Mouse (Mus musculus) embryonic facial prominence, embryonic 15.5 days (tissue): ENCODE measurements around the gene Sdccag8. TPM values are rescaled to one million over a fixed set of nuclear protein-coding genes. Genes with fewer than 3 reads are reported as not detected.

Source experiments
- ATAC-seq: fragments of 200-750 bp; cut with Nextera tagmentation; 2 replicates; pipeline ENCODE4 v1.8.0; 2017; ENCODE audit warnings: low read depth, moderate TSS enrichment; ENCODE audit not compliant: insufficient number of reproducible peaks, low FRiP score, low TSS enrichment
- H3K27ac ChIP-seq: fragments of 300-500 bp; sonication (generic); replicated peaks from 2 replicates; pipeline ENCODE4 v1.5.1; 2015; ENCODE audit warnings: mild to moderate bottlenecking, inconsistent platforms
- H3K27me3 ChIP-seq: fragments of 300-500 bp; sonication (generic); 2 replicates; pipeline ENCODE4 v1.6.1; 2015; ENCODE audit warnings: inconsistent platforms
- H3K36me3 ChIP-seq: fragments of 300-500 bp; sonication (generic); 2 replicates; pipeline ENCODE4 v1.6.1; 2015; ENCODE audit warnings: mild to moderate bottlenecking, inconsistent platforms
- H3K4me1 ChIP-seq: fragments of 300-500 bp; sonication (generic); 2 replicates; pipeline ENCODE4 v1.6.1; 2015; ENCODE audit warnings: inconsistent platforms
- H3K4me2 ChIP-seq: fragments of 300-500 bp; sonication (generic); replicated peaks from 2 replicates; pipeline ENCODE4 v1.6.1; 2015; ENCODE audit warnings: mild to moderate bottlenecking, inconsistent platforms
- H3K4me3 ChIP-seq: fragments of 300-500 bp; sonication (generic); replicated peaks from 2 replicates; pipeline ENCODE4 v1.5.1; 2015; ENCODE audit warnings: mild to moderate bottlenecking, inconsistent platforms
- H3K9ac ChIP-seq: fragments of 300-500 bp; sonication (generic); 2 replicates; pipeline ENCODE4 v1.6.1; 2015; ENCODE audit warnings: inconsistent platforms
- H3K9me3 ChIP-seq: fragments of 300-500 bp; sonication (generic); replicated peaks from 2 replicates; pipeline ENCODE4 v1.6.1; 2016; ENCODE audit warnings: inconsistent platforms
- WGBS: fragments of 180-500 bp; shearing (Covaris S2); methylation state at CpG from one replicate; pipeline ENCODE4 v1.1.7; 2015; 5-methylcytosine and 5-hydroxymethylcytosine counted together
- polyA plus RNA-seq: library from polyadenylated mRNA; unstranded; fragments of >200 nt; fragmentation: Nextera tagmentation; extraction: Ambion mirVana; gene quantifications from 2 replicates; pipeline ENCODE4 v1.2.1, GENCODE M21; 2015

The Sdccag8 gene
- polyA plus RNA-seq, 1 experiment from 2014 or later, result 21.4 TPM

- H3K9ac ChIP-seq, result no peak overlapping the region
- ATAC-seq, result no peak
- H3K4me2 ChIP-seq, result no peak overlapping the region
- H3K4me3 ChIP-seq, result no peak overlapping the region
- no peaks in the 10 kb centered on the region for H3K27me3 ChIP-seq
- no peaks in the 10 kb centered on the region for H3K9me3 ChIP-seq
- H3K27ac ChIP-seq, result no peak overlapping the region
- WGBS, result 53% methylated on average over 6 of the region's 6 CpGs
- H3K4me1 ChIP-seq, result no peaks in the 10 kb centered on the region
- no peaks in the 10 kb centered on the region for H3K36me3 ChIP-seq
Measured at GRCm38 (mm10) chr1:176879614-176880013, 65.2 kb downstream of the Sdccag8 start.

- Histone ChIP-seq H3K27ac (no peak overlapping the region), H3K36me3 (no peaks in the 10 kb centered on the region), H3K4me3 (no peak overlapping the region), H3K9ac (no peak overlapping the region), H3K9me3 (no peaks in the 10 kb centered on the region), H3K27me3 (no peaks in the 10 kb centered on the region), H3K4me2 (no peak overlapping the region), H3K4me1 (no peaks in the 10 kb centered on the region)
- ATAC-seq, result no peak
- 33% methylated on average over 5 of the region's 5 CpGs for WGBS
Measured at GRCm38 (mm10) chr1:176880101-176880500, 65.6 kb downstream of the Sdccag8 start.

DNA sequence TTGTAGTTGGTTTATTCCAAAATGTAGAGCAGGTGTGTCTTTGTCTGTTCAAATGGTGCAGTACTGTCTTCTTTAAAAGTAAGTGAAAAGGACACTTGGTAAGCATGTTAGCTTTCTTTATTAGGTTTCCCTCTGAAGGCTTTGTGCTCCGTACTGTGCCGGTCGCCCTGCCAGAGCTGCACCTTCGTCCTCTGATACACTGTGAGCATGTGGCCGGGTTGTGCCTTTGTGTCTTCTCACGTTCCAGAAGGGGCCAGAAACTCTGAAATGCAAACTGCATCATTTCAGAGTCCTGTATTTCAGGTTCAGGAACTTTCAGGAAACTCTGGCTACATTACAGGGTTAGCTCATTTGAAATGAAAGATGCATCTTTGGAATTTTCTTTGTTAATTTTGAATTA, 66.5 kb downstream of the Sdccag8 start:
- no peaks in the 10 kb centered on the region for H3K36me3 ChIP-seq
- no peaks in the 10 kb centered on the region for H3K4me1 ChIP-seq
- H3K4me3 ChIP-seq, result no peak overlapping the region
- no peaks in the 10 kb centered on the region for H3K27me3 ChIP-seq
- no peak for ATAC-seq
- no peak overlapping the region for H3K27ac ChIP-seq
- no peak overlapping the region for H3K9ac ChIP-seq
- 63% methylated on average over 6 of the region's 6 CpGs for WGBS
- no peaks in the 10 kb centered on the region for H3K9me3 ChIP-seq
- H3K4me2 ChIP-seq, result no peak overlapping the region

- H3K36me3 ChIP-seq, result no peaks in the 10 kb centered on the region
- H3K27ac ChIP-seq, result no peak overlapping the region
- H3K4me1 ChIP-seq, result no peaks in the 10 kb centered on the region
- no peaks in the 10 kb centered on the region for H3K9me3 ChIP-seq
- no peak overlapping the region for H3K4me3 ChIP-seq
- no peaks in the 10 kb centered on the region for H3K27me3 ChIP-seq
- H3K9ac ChIP-seq, result no peak overlapping the region
- WGBS, result 64% methylated on average over 17 of the region's 17 CpGs
- no peak for ATAC-seq
- H3K4me2 ChIP-seq, result no peak overlapping the region
Measured at GRCm38 (mm10) chr1:176885207-176885933, 70.9 kb downstream of the Sdccag8 start.

DNA sequence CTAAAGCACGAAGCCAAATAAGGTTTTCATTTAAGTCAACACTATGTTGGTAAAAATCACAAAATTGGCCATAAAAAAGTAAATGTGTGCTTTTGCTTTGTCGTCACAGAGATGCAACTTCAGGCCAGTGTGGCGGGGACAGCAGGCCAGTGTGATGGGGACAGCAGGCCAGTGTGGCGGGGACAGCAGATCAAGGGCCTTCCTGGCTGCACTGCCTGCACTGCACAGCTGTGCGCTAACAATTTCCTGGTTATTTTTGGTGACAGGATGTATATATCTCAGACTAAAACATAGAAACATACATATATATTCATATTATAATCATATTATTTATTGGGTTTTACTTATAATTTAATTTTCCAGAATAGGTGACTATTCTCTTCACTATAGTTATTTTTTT, 71.5 kb downstream of the Sdccag8 start:
- no peaks in the 10 kb centered on the region for H3K36me3 ChIP-seq
- H3K9ac ChIP-seq, result no peak overlapping the region
- H3K4me2 ChIP-seq, result no peak overlapping the region
- H3K9me3 ChIP-seq, result no peaks in the 10 kb centered on the region
- no peak overlapping the region for H3K4me3 ChIP-seq
- H3K27ac ChIP-seq, result no peak overlapping the region
- H3K27me3 ChIP-seq, result no peaks in the 10 kb centered on the region
- 84% methylated on average over 5 of the region's 5 CpGs for WGBS
- no peak for ATAC-seq
- H3K4me1 ChIP-seq, result no peaks in the 10 kb centered on the region

DNA sequence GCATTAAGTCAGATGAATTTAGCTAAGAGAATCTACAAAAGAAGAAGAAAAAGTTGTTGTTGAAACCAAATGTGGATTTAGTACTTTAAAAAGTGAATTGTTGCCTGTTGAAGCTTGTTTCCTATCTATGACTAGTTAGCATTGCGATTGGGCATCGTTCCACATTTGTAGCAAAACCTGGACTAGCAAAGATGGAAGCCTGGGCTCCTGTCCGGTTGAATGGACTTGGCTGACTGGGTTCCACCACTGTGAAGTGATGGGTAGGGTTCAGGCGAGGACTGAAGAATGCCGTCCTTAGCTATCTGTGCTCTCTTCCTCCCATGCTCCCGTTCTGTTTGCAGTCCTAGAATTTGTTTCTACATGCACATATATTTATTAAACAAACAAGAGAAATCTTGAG, 89.3 kb downstream of the Sdccag8 start:
- no peak for ATAC-seq

GRCm38 (mm10) chr1:176915946-176916345, 101.5 kb downstream of the Sdccag8 start:
- no peak overlapping the region for H3K4me2 ChIP-seq
- no peaks in the 10 kb centered on the region for H3K27me3 ChIP-seq
- no peak overlapping the region for H3K4me3 ChIP-seq
- H3K27ac ChIP-seq, result no peak overlapping the region
- no peaks in the 10 kb centered on the region for H3K4me1 ChIP-seq
- WGBS, result 93% methylated on average over 2 of the region's 2 CpGs
- no peak overlapping the region for H3K9ac ChIP-seq
- ATAC-seq, result no peak
- H3K36me3 ChIP-seq, result no peaks in the 10 kb centered on the region; the same call in 1 of the 2 replicates
- no peaks in the 10 kb centered on the region for H3K9me3 ChIP-seq

More for the DNA sequence above, 89.3 kb downstream of the Sdccag8 start:
- Histone ChIP-seq H3K4me2 (no peak overlapping the region), H3K27ac (no peak overlapping the region), H3K9me3 (no peaks in the 10 kb centered on the region), H3K9ac (no peak overlapping the region), H3K36me3 (no peaks in the 10 kb centered on the region), H3K4me1 (no peaks in the 10 kb centered on the region), H3K27me3 (no peaks in the 10 kb centered on the region), H3K4me3 (no peak overlapping the region)
- WGBS, result 83% methylated on average over 6 of the region's 6 CpGs

DNA sequence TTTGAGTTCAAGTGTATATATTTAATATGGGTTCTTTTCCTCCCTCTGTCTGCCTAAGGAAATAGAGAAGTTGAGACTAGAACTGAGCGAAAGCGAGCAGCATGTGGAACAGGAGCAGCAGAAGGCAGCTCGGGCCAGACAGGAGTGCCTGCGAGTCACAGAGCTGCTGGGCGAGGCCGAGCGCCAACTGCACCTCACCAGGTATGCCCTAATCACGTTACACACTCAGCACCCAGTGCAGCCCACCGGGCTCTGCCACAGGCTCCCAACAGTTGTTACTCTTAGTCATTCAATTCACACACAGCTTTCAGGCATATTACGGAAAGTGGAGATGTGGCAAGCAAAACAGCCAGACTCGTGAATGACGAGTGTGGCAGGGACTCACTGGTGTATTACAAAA, 105.0 kb downstream of the Sdccag8 start:
- Histone ChIP-seq H3K4me2 (no peak overlapping the region), H3K9ac (no peak overlapping the region), H3K27ac (no peak overlapping the region), H3K27me3 (no peaks in the 10 kb centered on the region), H3K4me3 (no peak overlapping the region), H3K4me1 (no peaks in the 10 kb centered on the region), H3K9me3 (no peaks in the 10 kb centered on the region), H3K36me3 (no peaks in the 10 kb centered on the region; the same call in 1 of the 2 replicates)
- 87% methylated on average over 12 of the region's 12 CpGs for WGBS
- no peak for ATAC-seq

DNA sequence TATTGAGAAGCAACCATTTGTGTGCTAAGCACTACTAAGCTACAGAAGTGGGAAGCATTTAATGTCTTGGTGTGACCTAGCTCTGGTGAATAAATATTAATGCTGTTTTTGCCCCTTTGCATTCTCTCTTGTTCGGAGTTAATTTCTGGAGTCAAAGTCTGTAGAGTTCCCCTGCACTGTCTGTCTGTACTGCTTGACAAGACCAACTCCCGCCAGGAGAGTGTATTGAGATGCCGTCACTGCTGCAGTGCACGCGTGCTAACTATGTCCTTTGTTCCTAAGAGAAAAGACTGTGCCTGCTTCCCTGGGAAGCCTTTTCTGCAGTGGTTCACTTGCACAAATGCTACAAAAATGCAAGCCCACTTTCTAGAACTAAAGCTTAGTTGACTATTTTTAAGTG, 108.4 kb downstream of the Sdccag8 start:
- H3K36me3 ChIP-seq, result no peaks in the 10 kb centered on the region; the same call in 1 of the 2 replicates
- H3K9me3 ChIP-seq, result no peaks in the 10 kb centered on the region
- H3K27me3 ChIP-seq, result no peaks in the 10 kb centered on the region
- no peak overlapping the region for H3K4me3 ChIP-seq
- H3K27ac ChIP-seq, result no peak overlapping the region
- no peak for ATAC-seq
- no peak overlapping the region for H3K4me2 ChIP-seq
- no peak overlapping the region for H3K9ac ChIP-seq
- WGBS, result 83% methylated on average over 5 of the region's 5 CpGs
- H3K4me1 ChIP-seq, result no peaks in the 10 kb centered on the region

DNA sequence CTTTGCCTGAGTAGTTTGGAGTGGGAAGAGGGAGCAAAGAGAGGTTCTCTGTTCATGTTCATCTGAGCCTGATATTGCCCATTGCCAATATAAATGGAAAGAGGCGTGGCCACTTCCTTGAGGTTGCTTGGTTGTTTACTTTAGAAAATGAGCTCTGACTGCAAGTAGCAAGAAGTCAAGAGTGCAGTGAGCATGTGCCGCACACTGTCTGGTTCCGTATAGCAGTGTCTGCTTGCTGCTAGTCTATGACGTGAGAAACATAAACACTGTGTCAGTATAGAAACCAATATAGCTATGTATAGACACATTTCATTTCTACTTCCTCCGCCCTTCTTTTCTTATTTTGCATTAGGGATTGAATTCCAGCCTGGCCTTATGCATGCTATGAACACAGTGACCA, 111.5 kb downstream of the Sdccag8 start:
- WGBS, result 73% methylated on average over 5 of the region's 5 CpGs
- H3K9ac ChIP-seq, result no peak overlapping the region

DNA sequence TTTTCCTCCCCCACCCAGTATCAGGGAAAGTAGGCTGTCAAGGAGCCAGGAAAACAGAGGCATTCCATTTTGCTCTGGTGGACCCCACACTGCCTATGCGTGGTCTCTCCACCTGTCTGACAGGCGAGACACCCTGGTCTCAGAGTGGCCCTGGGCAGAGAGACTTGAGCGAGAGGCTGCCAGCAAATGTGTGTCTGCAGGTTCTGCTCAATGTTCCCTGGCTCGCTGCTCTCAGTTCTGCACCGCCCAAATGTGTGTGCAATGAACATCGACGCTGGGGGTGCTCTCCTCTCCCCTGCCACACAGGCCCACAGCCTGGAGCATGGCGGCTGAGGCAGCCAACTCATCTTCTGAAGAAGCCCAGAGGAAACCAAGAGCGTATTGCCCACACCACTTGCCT, 112.9 kb downstream of the Sdccag8 start:
- no peak overlapping the region for H3K4me2 ChIP-seq
- no peaks in the 10 kb centered on the region for H3K27me3 ChIP-seq
- H3K36me3 ChIP-seq, result no peaks in the 10 kb centered on the region
- WGBS, result 90% methylated on average over 9 of the region's 9 CpGs
- no peak overlapping the region for H3K27ac ChIP-seq
- no peak overlapping the region for H3K4me3 ChIP-seq
- H3K4me1 ChIP-seq, result no peaks in the 10 kb centered on the region
- ATAC-seq, result no peak
- H3K9ac ChIP-seq, result no peak overlapping the region
- no peaks in the 10 kb centered on the region for H3K9me3 ChIP-seq

More for the DNA sequence above, 111.5 kb downstream of the Sdccag8 start:
- Histone ChIP-seq H3K27me3 (no peaks in the 10 kb centered on the region), H3K9me3 (no peaks in the 10 kb centered on the region), H3K27ac (no peak overlapping the region), H3K4me1 (no peaks in the 10 kb centered on the region), H3K4me2 (no peak overlapping the region), H3K36me3 (no peaks in the 10 kb centered on the region), H3K4me3 (no peak overlapping the region)
- ATAC-seq, result no peak

GRCm38 (mm10) chr1:176929710-176930109, 115.2 kb downstream of the Sdccag8 start:
- no peak overlapping the region for H3K4me3 ChIP-seq
- no peaks in the 10 kb centered on the region for H3K9me3 ChIP-seq
- no peak overlapping the region for H3K9ac ChIP-seq
- H3K4me2 ChIP-seq, result no peak overlapping the region
- no peak for ATAC-seq
- no peak overlapping the region for H3K27ac ChIP-seq
- WGBS, result 84% methylated on average over 8 of the region's 8 CpGs
- H3K27me3 ChIP-seq, result no peaks in the 10 kb centered on the region
- no peaks in the 10 kb centered on the region for H3K36me3 ChIP-seq
- peaks cover 5% of the 10 kb centered on the region for H3K4me1 ChIP-seq
